Mouse (Mus musculus) forelimb bud, embryonic 11.5 days (tissue): ENCODE measurements at regions not wholly inside any gene's neighbourhood (a gene's known extent, or its start where the extent isn't known, plus 50 kb on each side); places are given as distances from the start of the nearest gene placed in this dataset.

Experiments used
- DNase-seq: peaks from one replicate; pipeline ENCODE4 v3.0.0-alpha.2; 2012; ENCODE audit warnings: low read depth, low spot score

DNA sequence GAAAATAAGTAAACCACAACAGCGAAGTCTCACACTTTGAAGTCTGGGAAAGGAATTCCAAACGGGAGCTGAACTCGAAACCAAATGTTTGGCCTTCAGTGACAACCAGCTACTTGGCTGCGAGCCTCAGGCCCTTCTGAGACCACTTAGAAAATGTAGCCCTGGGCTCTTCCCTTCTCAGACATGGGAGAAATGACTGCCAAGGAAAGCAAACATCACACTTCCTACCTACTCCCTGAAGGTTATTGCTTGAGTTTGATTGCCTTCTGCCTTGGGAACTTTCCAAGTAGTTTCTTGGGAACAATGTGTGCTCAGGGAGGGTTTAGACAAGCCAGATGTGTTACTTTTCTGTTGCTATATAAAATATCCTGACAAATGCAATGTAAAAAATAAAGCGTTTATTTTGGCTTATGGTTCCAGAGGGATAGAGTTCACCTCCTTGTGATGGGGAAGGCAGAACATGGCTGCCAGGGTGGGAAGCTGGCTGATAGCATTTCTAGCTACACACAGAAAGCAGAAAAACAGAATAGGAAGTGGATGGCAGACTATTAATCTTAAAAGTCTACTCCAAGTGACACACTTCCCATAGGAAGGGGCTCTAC, 194.8 kb upstream of the Rack1 start:
- DNase-seq = no peak

DNA sequence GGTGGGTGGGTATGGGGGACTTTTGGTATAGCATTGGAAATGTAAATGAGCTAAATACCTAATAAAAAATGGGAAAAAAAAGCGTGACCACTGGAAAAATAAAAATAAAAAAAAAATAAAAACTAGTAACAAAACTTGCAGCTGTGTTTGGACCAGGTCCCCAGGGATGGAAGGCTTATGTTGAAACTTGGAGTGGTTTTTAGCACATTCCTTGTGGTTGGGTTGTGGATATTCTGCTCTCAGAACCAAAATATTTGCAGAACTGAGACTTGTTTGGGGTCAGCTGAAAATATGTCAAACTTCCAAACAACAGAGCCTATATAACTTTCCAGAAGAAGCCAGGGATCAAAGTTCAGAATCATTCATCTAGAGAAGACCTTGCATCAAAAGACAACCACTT, 199.0 kb upstream of the Rack1 start:
- no peak for DNase-seq

DNA sequence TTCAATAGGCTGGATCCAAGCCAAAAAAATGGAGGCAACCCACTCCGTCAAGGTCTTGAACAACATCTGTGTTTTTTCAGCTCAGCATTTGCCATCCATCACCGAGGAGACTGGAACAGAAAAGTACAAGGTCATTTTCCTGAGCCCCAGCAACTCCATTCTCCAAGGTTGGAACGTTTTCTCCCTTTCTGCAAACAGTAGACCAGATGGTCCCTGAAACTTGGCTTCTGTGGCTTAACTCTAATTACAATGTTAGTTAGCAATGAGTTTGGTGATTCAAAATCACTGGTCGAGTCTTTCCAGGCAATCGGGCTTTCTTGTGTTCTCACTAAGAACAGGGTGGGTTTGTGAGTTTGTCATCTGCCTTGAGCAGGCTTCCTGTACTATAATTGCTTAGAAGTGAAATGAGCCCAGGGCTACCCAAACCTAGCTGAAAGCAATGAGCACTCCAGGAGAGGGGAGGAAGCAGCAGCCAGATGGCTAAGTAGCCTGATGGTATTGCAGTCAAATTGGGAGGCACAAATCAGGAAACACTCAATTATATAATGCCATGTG, 200.5 kb upstream of the Rack1 start:
- DNase-seq = peak; percentile 21

DNA sequence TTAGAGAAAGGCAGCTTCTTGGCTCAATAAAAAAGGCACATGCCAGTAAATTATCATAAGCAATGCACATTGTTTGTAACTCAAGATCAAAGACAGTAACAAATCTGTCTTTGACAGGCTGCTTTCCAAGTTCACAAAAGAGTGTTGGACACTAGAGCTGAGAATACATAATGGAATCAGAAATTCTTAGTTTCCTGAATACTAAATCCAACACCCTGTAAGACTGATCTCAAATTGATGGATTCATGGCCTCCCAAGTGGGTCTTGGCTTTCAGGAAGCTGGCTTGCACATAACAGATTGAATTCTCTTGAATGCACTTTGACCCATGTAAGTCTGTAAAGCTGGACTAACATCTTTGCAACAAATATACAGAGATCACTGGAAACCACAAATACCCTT, 201.1 kb upstream of the Rack1 start:
- DNase-seq = no peak

DNA sequence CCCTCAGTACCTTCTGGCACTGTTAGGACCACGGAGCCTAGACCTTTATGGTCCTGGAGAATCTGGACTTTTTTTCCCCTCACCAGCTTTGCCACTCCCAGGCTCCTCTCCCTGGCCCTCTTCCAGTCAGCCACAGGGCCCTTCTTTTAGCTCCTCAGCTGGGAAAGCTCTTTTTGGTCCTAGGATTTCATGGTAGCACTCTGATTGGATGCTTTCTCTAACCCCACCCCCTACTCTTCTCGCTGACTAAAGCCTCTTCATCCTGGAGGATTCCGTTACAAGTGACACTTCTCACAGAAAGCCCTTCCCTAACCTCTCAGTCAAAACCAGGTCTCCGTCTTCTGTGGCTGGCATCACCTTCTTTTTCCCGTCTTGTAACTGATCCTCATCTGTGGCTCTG, 205.7 kb upstream of the Rack1 start:
- no peak for DNase-seq

DNA sequence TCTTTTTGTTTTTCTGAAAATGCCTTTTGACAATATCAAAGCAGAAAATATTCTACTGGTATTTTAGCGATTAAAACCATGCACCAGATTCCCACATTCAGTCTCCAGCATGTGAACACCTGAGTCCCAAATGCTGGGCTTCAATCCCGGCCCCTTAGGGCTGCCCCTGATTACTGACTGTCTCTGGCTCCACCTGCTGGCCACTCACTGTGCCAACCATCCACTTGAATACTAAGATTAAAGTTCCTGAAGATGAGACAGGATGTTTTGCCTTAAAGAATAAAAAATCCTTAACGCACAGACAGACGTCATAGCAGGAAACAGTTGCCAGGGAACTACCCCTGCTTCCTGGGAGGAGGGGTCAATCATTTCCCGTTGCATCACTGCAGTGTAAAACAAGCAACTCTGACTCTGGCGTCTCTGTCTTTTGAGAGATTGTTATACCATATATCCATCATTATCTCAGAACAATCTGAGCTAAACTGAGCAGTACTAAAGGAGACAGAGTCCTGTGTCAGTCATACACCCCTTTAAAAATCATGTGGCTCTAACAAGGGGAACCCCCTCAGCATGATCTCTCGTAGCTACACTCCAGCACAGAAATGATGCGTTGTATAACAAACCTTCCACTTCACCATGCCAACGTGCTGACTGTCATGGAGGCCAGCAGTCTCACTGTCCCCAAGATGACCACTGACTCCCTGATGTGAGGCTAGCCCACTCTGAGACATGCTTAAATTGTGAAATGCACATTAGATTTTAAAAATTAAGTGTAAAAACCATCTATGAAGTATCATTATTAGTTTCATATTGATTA, 211.1 kb upstream of the Rack1 start:
- peak; percentile 38 for DNase-seq

DNA sequence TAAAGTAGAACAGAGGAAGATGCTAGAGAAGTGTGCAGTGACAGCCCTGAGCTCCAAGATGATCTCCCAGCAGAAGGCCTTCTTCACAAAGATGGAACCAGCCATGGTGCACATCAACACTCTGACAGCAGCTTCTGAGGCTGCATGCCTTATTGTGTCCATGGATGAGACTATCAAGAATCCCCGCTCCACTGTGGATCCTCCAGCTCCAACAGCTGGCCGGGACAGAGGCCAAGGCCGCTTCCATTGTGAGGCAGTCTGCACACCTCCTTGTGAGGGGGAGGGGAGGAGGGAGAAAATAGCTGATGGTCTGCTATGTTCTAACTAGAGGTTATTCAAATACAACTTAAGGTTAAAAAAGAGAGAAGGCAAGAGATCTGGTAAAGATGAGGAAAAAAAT, 231.4 kb upstream of the Rack1 start:
- DNase-seq = no peak

DNA sequence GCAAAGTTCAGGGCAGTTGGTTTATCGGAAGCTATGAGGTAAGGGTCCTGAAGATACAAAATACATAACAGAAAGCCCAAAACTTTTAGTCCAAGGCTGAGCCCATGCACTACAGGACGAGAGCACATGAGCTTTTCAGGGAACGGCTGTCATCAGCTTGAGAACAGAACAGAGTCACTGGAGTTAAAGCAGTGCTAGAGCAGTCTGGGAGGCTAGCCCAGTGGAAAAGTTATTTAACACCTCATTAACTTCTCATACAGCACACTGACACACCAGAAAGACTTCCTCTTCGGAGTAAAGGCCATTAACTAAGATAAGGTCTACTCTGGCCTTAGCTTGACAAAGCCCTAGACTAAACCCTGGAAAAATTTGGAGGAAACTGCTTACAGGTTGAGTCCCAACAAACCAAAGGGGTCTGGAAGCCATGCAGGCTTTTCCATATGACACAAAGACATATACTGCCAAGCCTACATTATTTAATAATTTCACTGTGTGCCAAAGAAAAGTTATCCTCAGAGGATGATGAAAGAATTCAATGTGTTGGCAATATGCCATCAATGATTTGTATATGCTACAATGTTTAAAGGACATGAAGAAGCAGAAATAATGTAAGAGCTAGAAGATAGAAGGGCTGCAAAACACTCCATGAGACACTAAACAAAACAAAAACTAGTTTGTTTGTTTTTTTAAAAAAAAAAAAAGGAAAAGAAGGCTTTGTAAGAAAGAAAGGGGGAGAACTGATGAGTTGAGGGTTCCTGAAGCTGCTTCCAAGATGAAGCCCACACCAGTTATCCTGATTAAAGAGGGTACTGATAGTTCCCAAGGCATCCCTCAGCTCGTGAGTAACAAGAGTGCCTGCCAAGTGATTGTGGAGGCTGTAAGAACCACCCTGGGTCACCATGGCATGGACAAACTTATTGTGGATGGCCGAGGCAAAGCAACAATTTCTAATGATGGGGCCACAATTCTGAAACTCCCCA, 232.3 kb upstream of the Rack1 start:
- DNase-seq = peak; percentile 14

DNA sequence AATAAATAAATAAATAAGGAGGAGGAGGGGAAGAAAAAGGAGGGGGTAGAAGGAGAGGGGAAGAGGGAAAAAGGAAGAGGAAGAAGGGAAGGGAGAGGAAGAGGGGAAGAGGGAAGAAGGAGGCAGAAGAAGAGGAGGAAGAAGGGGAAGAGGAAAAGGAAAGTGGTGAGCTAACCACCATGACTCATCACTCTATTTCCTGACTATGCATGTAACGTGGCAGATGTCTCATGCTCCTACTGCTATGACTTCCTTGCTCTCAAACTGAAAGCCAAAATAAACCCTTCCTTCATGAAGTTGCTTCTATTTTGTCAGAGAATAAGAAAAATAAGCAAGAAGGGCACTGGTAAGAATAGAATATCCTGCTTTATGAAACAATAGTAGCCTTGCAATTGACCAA, 242.1 kb upstream of the Rack1 start:
- no peak for DNase-seq

DNA sequence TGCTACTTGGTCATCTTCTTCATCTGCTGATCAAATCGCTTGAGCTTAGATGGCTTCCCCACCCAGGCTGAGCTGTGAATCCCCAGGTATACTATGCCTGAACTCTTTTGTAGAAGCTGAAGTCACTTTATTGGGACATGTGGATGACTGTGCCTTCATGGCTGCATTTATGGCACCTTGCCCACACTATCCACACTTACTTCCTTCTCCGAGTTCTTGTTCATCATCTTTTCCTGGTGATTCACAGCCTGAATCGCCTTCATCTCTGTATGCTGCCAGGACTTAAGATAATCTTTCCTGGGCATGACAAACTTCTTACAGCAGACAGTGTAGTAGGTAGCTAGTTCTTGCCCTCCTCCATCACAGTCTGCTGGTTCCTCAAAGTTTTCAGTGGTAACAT, 248.1 kb upstream of the Rack1 start:
- no peak for DNase-seq

DNA sequence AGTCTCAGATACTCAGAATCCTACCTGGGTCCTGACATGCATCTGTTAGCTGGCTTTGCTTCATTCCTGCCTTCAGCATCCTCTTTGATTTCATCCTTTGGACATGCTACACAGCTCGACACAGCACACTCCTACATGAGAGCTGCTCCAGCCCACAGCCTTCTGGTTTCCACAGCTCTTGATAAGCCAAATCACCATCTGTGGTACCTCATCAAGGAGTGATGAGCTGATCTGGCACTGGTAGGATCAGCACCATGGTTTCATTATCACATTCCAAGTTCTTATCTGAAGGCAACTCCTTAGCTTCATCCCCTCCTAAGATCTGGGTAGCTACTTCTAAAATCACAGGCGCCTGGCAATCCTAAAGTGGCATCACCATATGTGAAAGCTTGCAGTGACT, 248.9 kb upstream of the Rack1 start:
- DNase-seq = no peak

DNA sequence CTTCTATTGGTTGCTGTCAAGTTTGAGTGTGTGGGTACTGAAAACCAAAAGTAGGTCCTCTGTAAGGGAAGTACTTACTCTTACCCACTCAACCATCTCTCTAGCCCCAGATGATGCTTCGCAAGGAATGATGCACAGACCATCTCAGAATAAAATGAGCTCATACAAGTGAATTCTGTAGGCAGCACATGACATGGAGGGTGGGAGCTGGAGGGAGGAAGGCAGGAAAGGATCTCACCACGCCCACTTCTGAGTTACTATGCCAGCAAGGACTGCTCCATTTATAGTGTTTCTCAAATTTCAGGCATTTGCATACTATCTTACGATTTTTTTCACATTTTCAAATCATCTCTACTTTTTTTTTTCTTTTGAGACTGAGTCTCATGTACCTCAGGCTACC, 273.8 kb upstream of the Rack1 start:
- DNase-seq = no peak

DNA sequence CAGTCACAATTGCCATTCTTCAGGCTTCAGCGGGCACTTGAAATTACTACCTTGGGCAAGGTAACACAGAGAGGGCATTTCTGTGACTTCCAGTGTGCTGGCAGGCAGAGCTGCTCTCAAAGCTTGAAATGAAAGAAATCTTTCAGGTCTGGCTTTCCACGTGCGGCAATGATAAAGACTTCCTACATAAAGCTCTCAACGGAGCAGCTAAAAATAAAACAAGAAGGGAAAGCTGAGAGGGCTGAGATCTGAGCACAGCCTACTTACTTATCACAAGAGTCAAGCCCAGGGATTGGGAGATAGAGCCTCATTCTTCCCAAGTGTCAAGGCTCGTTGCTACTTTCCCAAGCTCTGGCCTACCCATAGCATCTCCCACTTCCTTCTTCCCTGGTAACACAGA, 274.6 kb upstream of the Rack1 start:
- no peak for DNase-seq

DNA sequence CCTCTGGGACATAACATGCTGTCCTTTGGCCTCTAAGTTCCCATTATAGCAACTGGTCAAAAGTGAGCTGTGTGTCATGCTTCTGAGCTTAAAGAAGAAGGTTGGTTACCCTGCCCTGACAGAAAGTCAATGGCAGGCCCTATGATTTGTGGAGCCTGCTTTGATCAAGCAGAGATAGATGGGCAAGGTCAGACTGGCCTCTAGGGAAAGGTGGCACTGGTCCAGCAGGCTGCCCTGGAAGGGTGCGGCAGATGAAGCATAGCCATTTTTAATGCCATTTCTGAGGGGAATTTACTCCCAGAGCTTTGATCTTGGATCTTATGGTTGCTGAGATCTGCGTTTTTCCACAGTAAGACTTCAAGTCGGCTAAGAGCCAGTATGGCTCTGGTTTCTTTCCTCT, 293.2 kb upstream of the Rack1 start:
- DNase-seq = no peak

DNA sequence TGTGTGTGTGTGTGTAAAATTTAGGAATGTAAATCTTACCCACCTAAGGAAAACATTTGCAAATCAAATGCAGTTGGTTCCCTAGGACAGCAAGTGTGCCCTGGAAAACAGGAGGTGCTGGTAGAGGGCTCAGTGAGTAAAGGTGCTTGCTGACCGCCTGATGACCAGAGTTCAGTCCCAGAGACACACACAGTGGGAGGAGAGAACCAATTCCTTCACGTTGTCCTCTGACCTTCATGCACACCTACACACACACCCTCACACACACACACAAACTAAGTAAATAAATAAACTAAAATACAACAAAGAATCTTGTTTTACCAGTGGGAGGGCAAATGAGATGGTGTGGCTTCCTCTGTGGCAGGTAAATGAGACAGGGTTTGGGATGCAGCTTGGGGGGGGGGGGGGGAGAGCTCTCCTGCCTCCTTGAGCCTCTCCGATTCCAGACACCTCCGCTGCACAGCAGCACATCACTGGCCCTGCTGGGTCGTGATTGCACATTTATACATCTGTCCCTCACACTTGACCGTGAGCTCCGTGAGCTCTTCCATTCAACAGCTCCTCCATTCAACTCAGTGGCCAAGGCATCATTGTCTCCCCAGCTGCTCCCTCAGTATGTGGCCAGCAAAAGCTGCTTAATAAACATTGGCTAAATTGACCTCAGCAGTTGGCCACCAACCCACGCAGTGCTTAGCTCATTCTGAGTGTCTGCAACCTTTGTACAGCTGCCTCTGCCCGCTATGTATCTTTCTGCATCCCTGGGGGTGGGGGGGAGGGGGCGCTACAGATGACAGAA, 297.9 kb upstream of the Rack1 start:
- DNase-seq = no peak

DNA sequence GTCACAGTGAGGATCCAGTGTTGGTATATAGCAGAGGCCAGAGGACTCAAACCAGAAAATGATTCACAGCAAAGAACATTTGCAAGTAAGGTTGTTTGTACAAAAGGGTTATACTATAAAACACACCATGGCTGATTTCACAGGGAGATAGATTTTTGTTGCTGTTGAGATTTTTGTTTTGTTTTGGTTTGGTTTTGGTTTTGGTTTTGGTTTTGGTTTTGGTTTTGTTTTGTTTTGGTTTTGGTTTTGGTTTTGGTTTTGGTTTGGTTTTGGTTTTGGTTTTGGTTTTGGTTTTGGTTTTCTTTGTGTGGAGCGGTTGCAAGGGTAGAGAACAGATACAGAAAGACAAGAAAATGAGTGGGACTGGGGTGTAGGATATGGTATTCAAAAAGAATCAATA, 301.1 kb upstream of the Rack1 start:
- no peak for DNase-seq

DNA sequence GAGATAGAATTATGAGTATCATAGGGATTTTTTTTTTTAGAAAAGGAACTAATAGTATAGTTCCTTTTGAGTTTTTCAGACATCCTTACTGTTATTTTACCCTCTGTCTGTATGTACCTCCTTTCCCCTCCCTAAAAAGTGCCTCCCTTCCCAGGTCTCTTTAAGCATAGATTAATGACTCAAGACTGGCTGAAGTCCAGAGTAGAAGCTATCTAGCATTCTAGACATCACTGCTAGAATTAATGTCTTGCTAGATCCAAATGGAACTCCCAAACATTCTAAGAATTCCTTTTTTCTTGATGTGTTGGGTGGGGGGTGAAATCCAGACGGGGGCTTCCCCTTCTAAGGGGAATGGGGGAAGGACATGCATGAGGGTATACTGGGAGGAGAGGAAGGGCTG, 311.8 kb upstream of the Rack1 start:
- no peak for DNase-seq

DNA sequence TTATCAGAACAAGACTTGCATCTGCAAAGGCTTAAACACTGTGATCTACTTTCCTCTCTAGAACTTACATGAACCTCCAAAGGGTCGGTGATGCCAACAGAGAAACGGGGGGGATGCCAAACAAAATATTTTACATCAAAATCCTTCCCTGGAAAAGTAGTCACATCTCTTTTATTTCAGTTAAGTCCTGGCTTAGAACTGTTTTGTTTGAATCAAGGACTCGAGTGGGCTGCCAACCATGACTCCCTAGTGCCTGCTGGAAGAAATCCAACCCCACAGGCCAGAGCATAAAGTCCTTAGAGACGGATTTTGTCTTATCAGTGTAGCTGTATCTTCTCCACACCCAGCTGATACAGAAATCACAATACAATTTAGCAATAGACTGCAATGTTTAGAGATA, 336.1 kb upstream of the Rack1 start:
- DNase-seq = no peak

DNA sequence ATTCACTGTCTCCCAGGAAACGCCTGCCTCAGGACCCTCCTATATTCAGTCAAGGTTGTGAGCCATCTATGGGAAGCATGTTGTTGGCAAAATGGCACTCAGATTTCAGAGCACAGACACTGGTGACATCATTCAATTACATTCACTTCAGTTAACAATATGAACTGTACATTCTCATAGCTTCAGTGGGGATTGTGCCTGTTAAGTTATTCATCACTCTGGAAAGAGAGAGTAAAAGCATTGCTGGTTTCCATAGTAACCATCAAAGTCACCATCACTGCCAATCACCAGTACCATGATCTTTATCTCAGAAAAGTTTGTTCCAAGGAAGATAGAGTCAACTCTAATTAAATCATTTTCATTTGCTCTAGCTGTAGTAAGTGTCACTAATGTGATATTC, 350.2 kb upstream of the Rack1 start:
- no peak for DNase-seq

DNA sequence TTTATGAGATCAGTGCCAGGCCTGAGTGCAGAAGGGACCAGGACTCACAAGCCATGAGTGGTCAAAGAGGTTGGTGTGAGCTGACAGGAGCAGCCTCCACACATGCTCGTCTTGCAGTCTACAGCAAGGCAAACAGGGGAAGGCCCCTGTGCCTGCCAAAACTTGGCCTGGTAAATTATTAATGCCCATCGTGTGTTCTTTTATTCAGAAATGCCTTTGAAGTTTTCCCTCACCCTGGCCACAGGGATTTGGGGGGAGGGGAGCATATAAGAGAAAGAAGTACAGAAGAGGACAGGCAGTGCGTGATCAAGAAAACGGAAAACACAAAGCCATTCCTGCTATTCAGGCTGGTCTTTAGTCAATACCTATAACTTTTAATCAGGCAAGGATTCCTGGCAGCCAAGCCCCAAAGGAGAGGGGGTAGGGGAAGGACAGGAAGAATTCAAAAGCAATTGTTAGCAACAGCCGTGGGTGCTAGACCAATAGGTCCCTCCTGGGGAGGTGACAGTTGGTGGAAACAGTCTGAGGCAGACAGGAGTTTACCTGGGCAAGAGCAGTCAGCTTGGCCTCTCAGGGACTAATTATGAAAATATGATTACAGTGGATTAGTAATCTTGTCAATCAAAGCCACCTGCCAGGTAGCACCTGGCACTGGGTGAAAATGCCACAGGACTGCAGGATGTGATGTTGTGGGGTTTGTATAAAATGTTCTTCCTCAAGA, 357.4 kb upstream of the Rack1 start:
- no peak for DNase-seq

DNA sequence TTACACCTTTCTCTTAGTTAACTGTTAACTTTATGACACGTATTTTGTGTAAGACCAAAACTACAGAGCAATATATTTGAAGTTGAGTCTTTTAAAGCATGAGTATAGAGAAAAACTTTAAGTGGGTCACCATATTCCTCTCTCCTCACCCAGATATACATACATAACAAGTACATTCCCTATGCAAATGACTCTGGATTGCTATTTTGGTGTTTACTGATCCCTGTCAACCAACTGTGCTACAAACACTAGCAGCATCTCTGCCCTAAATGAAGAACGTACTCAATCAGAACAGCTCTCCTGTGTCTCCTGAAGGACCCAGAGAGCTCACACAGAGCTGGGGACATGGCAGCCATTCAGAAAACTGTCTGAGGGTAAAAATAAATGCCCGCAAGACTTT, 363.4 kb upstream of the Rack1 start:
- DNase-seq = no peak
